Mouse (Mus musculus) embryonic fibroblast, embryonic 13.5 days (primary cell): Measurements from ENCODE around the gene Cysrt1.
A peak's percentile ranks its signal among the peaks of the same experiment; 100 is the strongest.

Experiments
- CTCF ChIP-seq: IDR thresholded peaks from 2 replicates; pipeline ENCODE4 v1.5.1; 2011; ENCODE audit warnings: mild to moderate bottlenecking, control low read depth, low read length, moderate library complexity, borderline replicate concordance; ENCODE audit not compliant: insufficient read depth
- POLR2A ChIP-seq: IDR thresholded peaks from 2 replicates; pipeline ENCODE4 v1.6.1; 2011; ENCODE audit warnings: low read depth, mild to moderate bottlenecking, control low read depth, low read length, moderate library complexity

DNA sequence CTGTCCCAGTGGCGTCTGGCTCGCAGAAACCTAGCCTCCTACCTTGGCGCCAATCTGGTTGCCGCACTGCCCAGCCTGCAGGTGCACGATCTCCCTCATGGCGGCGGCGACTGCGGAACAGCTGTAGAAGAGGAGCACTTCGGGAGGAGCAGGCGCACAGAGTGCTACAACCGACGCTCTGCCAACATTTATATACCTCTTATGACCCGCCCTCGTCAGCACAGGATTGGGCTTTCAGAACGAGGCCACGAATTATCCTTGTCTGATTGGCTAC is 17.8 kb downstream of the Cysrt1 start, which contains the start of gene Tubb4b:
- no peak for TF ChIP-seq CTCF
- TF ChIP-seq POLR2A = peak; percentile 100
